Mouse (Mus musculus) urinary bladder, postnatal 0 days (tissue): ENCODE results near the gene Olfr1167. TPM values are rescaled to one million over a fixed set of nuclear protein-coding genes. Genes with fewer than 3 reads are reported as not detected.

Experiments
- polyA plus RNA-seq: library from polyadenylated mRNA; unstranded; fragments of >200 nt; fragmentation: Nextera tagmentation; extraction: Ambion mirVana; gene quantifications from 2 replicates; pipeline ENCODE4 v1.2.1, GENCODE M21; 2015

Olfr1167 gene
- not detected in 2 replicates for polyA plus RNA-seq

GRCm38 (mm10) chr2:88155093-88155492 lies at the start of gene Olfr1167:
Gene Olfr1167 (minus strand): TSS chr2:88155193.

GRCm38 (mm10) chr2:88181580-88181979 lies 26.6 kb upstream of the Olfr1167 start, which contains the start of gene Olfr1168:
Gene Olfr1168 (plus strand): TSS chr2:88181880.

GRCm38 (mm10) chr2:88128172-88128571 lies 26.8 kb downstream of the Olfr1167 start, which contains the start of gene Olfr1166:
Gene Olfr1166 (minus strand): TSS chr2:88128272.

Other genes starting within 250 kb of the Olfr1167 start
- not detected in 2 replicates for gene Olfr1155, start 210.1 kb downstream of the Olfr1167 start, polyA plus RNA-seq
- not detected in 2 replicates for gene Olfr1156, start 202.1 kb downstream of the Olfr1167 start, polyA plus RNA-seq
- not detected in 2 replicates for gene Olfr1157, start 186.9 kb downstream of the Olfr1167 start, polyA plus RNA-seq
- gene Olfr74, start 180.5 kb downstream of the Olfr1167 start, polyA plus RNA-seq: not detected in 2 replicates
- gene Olfr1158, start 165.1 kb downstream of the Olfr1167 start, polyA plus RNA-seq: not detected in 2 replicates
- gene Olfr1160, start 146.9 kb downstream of the Olfr1167 start, polyA plus RNA-seq: not detected in 2 replicates
- not detected in 2 replicates for gene Olfr1161, start 132.4 kb downstream of the Olfr1167 start, polyA plus RNA-seq
- gene Olfr73, start 117.5 kb downstream of the Olfr1167 start, polyA plus RNA-seq: 0.05 TPM in 1 of 2 replicates, not detected in the other
- gene Olfr1162, start 104.1 kb downstream of the Olfr1167 start, polyA plus RNA-seq: not detected in 2 replicates
- gene Olfr1163, start 83.4 kb downstream of the Olfr1167 start, polyA plus RNA-seq: not detected in 2 replicates
- gene Olfr1164, start 61.2 kb downstream of the Olfr1167 start, polyA plus RNA-seq: not detected in 2 replicates
- not detected in 2 replicates for gene Olfr1166, start 26.9 kb downstream of the Olfr1167 start, polyA plus RNA-seq
- gene Olfr1168, start 26.7 kb upstream of the Olfr1167 start, polyA plus RNA-seq: not detected in 2 replicates
- not detected in 2 replicates for gene Olfr1170, start 73.1 kb upstream of the Olfr1167 start, polyA plus RNA-seq
- gene Olfr1173, start 124.7 kb upstream of the Olfr1167 start, polyA plus RNA-seq: not detected in 2 replicates
- not detected in 2 replicates for gene Olfr1174-ps, start 159.9 kb upstream of the Olfr1167 start, polyA plus RNA-seq
- gene Olfr1175-ps, start 172.0 kb upstream of the Olfr1167 start, polyA plus RNA-seq: not detected in 2 replicates
- not detected in 2 replicates for gene Olfr1176, start 181.5 kb upstream of the Olfr1167 start, polyA plus RNA-seq
- not detected in 2 replicates for gene Olfr1177-ps, start 191.3 kb upstream of the Olfr1167 start, polyA plus RNA-seq
- not detected in 2 replicates for gene Olfr1178, start 231.9 kb upstream of the Olfr1167 start, polyA plus RNA-seq